Mouse (Mus musculus) liver, postnatal 0 days (tissue): ENCODE results near the gene Rnps1. TPM values are rescaled to one million over a fixed set of nuclear protein-coding genes. Genes with fewer than 3 reads are reported as not detected.
"Not testable (repeated sequence)": the region's sequence is repeated elsewhere in the genome, so short reads cannot be mapped to it uniquely, and the experiment has no call there.

Source experiments
- ATAC-seq: fragments of 200-750 bp; cut with Nextera tagmentation; 2 replicates; pipeline ENCODE4 v1.8.0; 2017; ENCODE audit warnings: mild to moderate bottlenecking, moderate library complexity
- DNase-seq: peaks from one replicate; pipeline ENCODE4 v3.0.0-alpha.2; 2016
- H3K27ac ChIP-seq: fragments of 300-500 bp; sonication (generic); 2 replicates; pipeline ENCODE4 v1.5.1; 2014; ENCODE audit warnings: antibody characterized with exemption, moderate library complexity, mild to moderate bottlenecking, low read depth
- H3K27me3 ChIP-seq: fragments of 300-500 bp; sonication (generic); 2 replicates; pipeline ENCODE4 v1.6.1; 2014; ENCODE audit warnings: low read length, control low read depth, mixed read lengths; ENCODE audit not compliant: insufficient read depth
- H3K36me3 ChIP-seq: fragments of 300-500 bp; sonication (generic); replicated peaks from 2 replicates; pipeline ENCODE4 v1.6.1; 2014; ENCODE audit warnings: mild to moderate bottlenecking, control low read depth, low read length, moderate library complexity, mixed read lengths; ENCODE audit not compliant: insufficient read depth
- H3K4me1 ChIP-seq: fragments of 300-500 bp; sonication (generic); 2 replicates; pipeline ENCODE4 v1.6.1; 2014; ENCODE audit warnings: antibody characterized with exemption, mild to moderate bottlenecking, control low read depth; ENCODE audit not compliant: insufficient read depth
- H3K4me2 ChIP-seq: fragments of 300-500 bp; sonication (generic); 2 replicates; pipeline ENCODE4 v1.6.1; 2014; ENCODE audit warnings: low read depth, mild to moderate bottlenecking, low read length, moderate library complexity, mixed read lengths
- H3K4me3 ChIP-seq: fragments of 300-500 bp; sonication (generic); 2 replicates; pipeline ENCODE4 v1.5.1; 2014; ENCODE audit warnings: low read depth, low read length
- H3K9ac ChIP-seq: fragments of 300-500 bp; sonication (generic); replicated peaks from 2 replicates; pipeline ENCODE4 v1.6.1; 2014; ENCODE audit warnings: mild to moderate bottlenecking, moderate library complexity
- H3K9me3 ChIP-seq: fragments of 300-500 bp; sonication (generic); 2 replicates; pipeline ENCODE4 v1.6.1; 2016; ENCODE audit warnings: mild to moderate bottlenecking, control low read depth, low read length, mixed read lengths
- CTCF ChIP-seq: sonication (generic); IDR thresholded peaks from 2 replicates; pipeline ENCODE4 v1.5.1; 2016; ENCODE audit warnings: antibody characterized with exemption, low read depth
- EP300 ChIP-seq: IDR thresholded peaks from 2 replicates; pipeline ENCODE4 v1.6.1; 2016; ENCODE audit warnings: antibody characterized with exemption, low read depth, mild to moderate bottlenecking
- WGBS: fragments of 180-500 bp; shearing (Covaris S2); extraction: QIAGEN DNeasy Blood & Tissue Kit; methylation state at CpG from one replicate; pipeline ENCODE4 v1.1.7; 2014; ENCODE audit not compliant: insufficient replicate concordance; 5-methylcytosine and 5-hydroxymethylcytosine counted together
- polyA plus RNA-seq: library from polyadenylated mRNA; unstranded; fragments of >200 nt; fragmentation: Nextera tagmentation; extraction: Ambion mirVana; gene quantifications from 2 replicates; pipeline ENCODE4 v1.2.1, GENCODE M21; 2015

Gene Rnps1
- polyA plus RNA-seq, 1 experiment from 2014 or later = 69.9 TPM

DNA sequence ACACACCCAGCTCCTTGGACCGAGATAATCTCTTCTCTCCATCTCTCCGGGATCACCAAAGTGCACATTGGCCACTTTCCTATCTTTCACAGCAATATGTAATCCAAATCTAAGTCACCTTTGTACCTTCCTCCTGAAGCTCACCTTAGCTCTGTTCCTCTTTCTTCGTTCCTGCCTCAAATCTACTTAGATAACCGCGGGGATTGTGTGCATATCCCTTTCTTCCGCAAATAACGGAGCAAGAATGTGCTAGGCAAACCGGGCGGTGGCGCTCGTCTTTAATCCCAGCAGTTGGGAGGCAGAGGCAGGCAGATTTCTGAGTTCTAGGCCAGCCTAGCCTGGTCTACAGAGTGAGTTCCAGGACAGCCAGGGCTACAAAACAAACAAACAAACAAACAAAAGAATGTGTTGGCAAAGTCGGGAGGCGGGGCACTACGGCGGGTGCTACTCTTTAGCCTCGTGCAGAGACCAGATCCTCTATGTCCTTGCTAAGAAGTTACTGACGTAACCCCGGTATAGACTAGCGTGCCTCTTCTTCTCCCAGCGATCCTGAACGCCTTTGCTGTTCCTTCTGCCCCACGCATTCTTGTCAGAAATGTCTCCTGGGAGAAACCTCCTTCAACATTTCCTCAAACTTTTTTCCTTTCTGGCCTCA is 681 bp upstream of the Rnps1 start:
- Histone ChIP-seq H3K4me3 (peak overlapping the region; percentile 89), H3K27me3 (no peaks in the 10 kb centered on the region), H3K9ac (peak overlapping the region; percentile 57), H3K36me3 (peaks cover 47% of the 10 kb centered on the region), H3K4me1 (peaks cover 16% of the 10 kb centered on the region), H3K9me3 (no peaks in the 10 kb centered on the region), H3K27ac (peak overlapping the region; percentile 86), H3K4me2 (peak overlapping the region; percentile 78)
- WGBS = 12% methylated on average over 22 of the region's 22 CpGs
- ATAC-seq (peak; percentile 18), DNase-seq (peak; percentile 72)
- TF ChIP-seq CTCF (peak; percentile 72), EP300 (no peak)

DNA sequence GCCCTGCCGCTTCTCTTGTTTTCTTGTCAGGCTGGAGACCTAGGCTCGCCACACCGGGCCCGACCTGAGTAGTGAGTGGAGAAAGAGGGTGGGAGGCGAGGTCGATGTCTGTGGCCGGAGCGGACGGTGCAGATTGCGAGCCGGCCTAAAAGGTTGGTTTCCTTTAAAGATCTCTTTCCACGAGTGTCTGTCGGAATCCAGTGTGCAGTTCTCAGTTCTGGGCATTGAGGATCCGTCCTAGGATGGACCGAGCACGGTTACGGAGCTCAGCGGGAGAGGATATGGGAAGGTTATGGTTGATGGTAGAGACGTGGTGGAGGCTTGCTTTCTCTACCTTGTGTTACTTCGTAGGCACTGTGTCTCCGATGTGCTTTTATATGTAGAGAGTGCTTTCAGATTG is 646 bp downstream of the Rnps1 start:
- DNase-seq = no peak
- Histone ChIP-seq H3K4me2 (peak overlapping the region; percentile 91), H3K9ac (peak overlapping the region; percentile 94), H3K27me3 (no peaks in the 10 kb centered on the region), H3K9me3 (no peaks in the 10 kb centered on the region), H3K4me1 (peaks cover 16% of the 10 kb centered on the region), H3K36me3 (peaks cover 47% of the 10 kb centered on the region), H3K27ac (peak overlapping the region; percentile 89), H3K4me3 (peak overlapping the region; percentile 89)
- 0% methylated on average over 21 of the region's 21 CpGs for WGBS
- ATAC-seq = no peak
- TF ChIP-seq CTCF = no peak
- no peak for TF ChIP-seq EP300

DNA sequence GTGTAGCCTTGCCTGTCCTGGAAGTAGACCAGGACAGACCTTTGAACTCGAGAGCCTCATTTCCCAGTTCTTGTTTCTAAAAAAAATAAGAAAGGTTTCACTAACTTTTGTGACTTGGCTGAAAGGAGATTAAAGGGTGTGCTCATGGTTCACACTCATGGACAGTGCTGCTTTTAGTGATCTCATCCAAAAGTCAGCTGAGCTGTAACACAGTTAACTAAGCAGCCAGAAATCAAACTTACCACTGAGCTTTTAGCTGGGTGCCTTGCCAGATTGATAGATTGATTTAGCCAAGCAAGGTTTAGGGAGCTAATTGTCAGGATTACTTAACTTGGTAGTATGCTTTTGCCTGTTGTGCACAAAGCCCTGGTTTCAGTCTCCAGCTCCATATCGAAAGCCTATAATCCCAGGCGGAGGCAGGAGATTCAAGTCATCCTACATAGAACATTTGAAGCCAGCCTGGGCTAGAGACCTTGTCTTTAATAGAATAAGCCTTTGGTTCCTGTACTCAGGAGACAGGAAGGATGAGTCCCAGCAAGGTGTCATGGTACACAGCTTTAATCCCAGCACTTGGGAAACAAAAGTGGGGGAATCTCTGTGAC is 1.8 kb downstream of the Rnps1 start:
- 76% methylated on average over 3 of the region's 3 CpGs for WGBS
- H3K4me2 ChIP-seq = peak overlapping the region; percentile 91
- H3K27me3 ChIP-seq = no peaks in the 10 kb centered on the region
- ATAC-seq (no peak), DNase-seq (no peak)
- H3K36me3 ChIP-seq = peaks cover 50% of the 10 kb centered on the region
- no peak overlapping the region for H3K27ac ChIP-seq
- TF ChIP-seq EP300 (no peak), CTCF (no peak)
- peaks cover 16% of the 10 kb centered on the region for H3K4me1 ChIP-seq
- H3K4me3 ChIP-seq = peak overlapping the region; percentile 89
- H3K9ac ChIP-seq = peak overlapping the region; percentile 94
- H3K9me3 ChIP-seq = no peaks in the 10 kb centered on the region

DNA sequence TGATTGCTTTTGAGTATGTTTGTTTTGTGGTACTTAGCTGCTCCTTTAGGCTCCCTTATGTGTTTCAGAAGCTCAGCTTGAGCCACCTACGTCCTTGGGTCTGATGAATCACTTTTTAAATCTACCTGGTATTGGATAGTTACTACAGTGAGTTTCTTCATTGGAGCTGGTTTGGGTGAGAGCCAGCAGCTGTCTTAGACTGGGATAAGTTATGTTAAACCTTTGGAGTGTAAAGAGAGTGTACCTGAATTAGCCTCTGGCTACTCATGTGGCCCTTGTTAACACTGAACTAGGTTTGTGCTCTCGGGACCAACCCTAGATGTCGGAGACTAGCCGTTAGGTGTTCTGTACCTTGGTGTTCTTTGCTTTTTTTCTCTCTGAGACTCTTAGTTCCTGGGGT is 8.7 kb downstream of the Rnps1 start:
- TF ChIP-seq CTCF (no peak), EP300 (no peak)
- peaks cover 69% of the 10 kb centered on the region for H3K36me3 ChIP-seq
- H3K4me1 ChIP-seq = peaks cover 6% of the 10 kb centered on the region
- 89% methylated on average over 4 of the region's 4 CpGs for WGBS
- no peak overlapping the region for H3K4me2 ChIP-seq
- no peak overlapping the region for H3K4me3 ChIP-seq
- no peaks in the 10 kb centered on the region for H3K9me3 ChIP-seq
- H3K27me3 ChIP-seq = no peaks in the 10 kb centered on the region
- H3K9ac ChIP-seq = no peak overlapping the region
- ATAC-seq = no peak
- no peak overlapping the region for H3K27ac ChIP-seq
- DNase-seq = no peak

DNA sequence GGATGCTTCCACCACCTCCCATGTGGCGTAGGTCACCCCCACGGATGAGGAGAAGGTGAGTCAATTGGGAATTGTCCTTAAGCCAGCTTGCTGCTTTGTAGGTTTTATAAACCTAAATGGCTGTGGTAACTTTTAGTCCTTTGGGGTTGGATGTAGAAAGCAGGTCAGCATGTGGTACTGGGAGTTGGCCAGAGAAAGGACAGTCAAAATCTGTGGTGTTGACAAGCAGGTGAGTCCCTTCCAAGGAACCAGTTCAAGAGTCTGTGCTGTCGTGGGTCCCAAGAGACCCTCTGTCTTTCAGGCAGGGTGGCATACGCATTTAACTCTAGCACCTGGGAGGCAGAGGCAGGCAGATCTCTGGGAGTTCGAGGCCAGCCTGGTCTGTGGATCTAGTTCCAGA is 10.1 kb downstream of the Rnps1 start:
- Histone ChIP-seq H3K27ac (no peak overlapping the region), H3K36me3 (peaks cover 55% of the 10 kb centered on the region), H3K4me3 (no peak overlapping the region), H3K9ac (no peak overlapping the region), H3K4me1 (peaks cover 9% of the 10 kb centered on the region), H3K27me3 (no peaks in the 10 kb centered on the region), H3K4me2 (no peak overlapping the region), H3K9me3 (no peaks in the 10 kb centered on the region)
- DNase-seq = no peak
- TF ChIP-seq EP300 (no peak), CTCF (no peak)
- no peak for ATAC-seq
- 91% methylated on average over 5 of the region's 5 CpGs for WGBS

DNA sequence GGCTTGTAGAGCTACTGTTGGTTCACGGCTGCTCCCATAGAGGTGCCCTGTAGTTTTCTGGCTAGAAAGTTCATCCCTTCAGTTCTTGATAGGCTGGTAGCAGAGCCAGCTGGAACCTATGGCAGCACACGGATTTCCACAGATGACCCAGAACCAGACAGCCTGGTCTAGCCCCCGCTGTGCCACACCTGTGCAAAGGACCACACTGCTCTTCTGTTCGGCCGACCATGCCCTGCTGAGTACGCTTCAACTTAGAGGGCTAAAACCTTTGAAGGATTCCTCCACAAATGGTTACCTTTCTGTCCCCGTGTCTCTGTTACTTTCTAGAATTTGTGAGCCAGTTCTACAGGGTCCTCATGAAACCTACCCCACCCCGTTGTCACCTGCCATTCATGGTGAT is 11.0 kb downstream of the Rnps1 start:
- not testable (repeated sequence) for H3K4me1 ChIP-seq, ATAC-seq, H3K9ac ChIP-seq, DNase-seq, H3K4me2 ChIP-seq, H3K9me3 ChIP-seq, H3K4me3 ChIP-seq, H3K27me3 ChIP-seq, H3K27ac ChIP-seq
- H3K36me3 ChIP-seq = peaks cover 47% of the 10 kb centered on the region
- 89% methylated on average over 5 of the region's 8 CpGs for WGBS
